Mouse (Mus musculus) bone marrow, adult 2 months (tissue): ENCODE data around the gene Gm128.

Source experiments
- CTCF ChIP-seq: fragments of 200-500 bp; IDR thresholded peaks from 2 replicates; pipeline ENCODE4 v1.5.1; 2011; ENCODE audit warnings: low read length, control low read depth; ENCODE audit not compliant: control insufficient read depth, insufficient read depth
- POLR2A ChIP-seq: fragments of 200-500 bp; IDR thresholded peaks from 2 replicates; pipeline ENCODE4 v1.6.1; 2011; ENCODE audit warnings: low read depth, mild to moderate bottlenecking, control low read depth, low read length, borderline replicate concordance; ENCODE audit not compliant: control insufficient read depth

GRCm38 (mm10) chr3:95273471-95273870 is 32.1 kb upstream of the Gm128 start:
- TF ChIP-seq CTCF (no peak), POLR2A (no peak)
